Mouse (Mus musculus): ENCODE results near the gene Neu1.

GRCm38 (mm10) chr17:34964640-34965049, 33.6 kb downstream of the Neu1 start:
- 0 out of 2 replicates have a peak, but pooled peaks have one; percentile 38 for TF ChIP-seq EP300 (IDR thresholded peaks at IDR 0.05; ENCODE audit: insufficient read depth, low read depth, low read length)
- TF ChIP-seq CTCF (IDR thresholded peaks at IDR 0.05; ENCODE audit: low read depth, low read length): no peak
- no peak for TF ChIP-seq POLR2A (IDR thresholded peaks at IDR 0.05; ENCODE audit: insufficient read depth, low read length)

Measured in ES-Bruce4 (cell line).